Mouse (Mus musculus) naive thymus-derived CD4-positive, alpha-beta T cell, adult 5 months (primary cell): ENCODE measurements around the gene Fam243. TPM values are rescaled to one million over a fixed set of nuclear protein-coding genes. Genes with fewer than 3 reads are reported as not detected.

Source experiments
- polyA plus RNA-seq: library from polyadenylated mRNA; unstranded; fragments of 100-300 nt; shearing (Covaris generic); gene quantifications from one replicate; pipeline ENCODE4 v1.2.1, GENCODE M21; 2017

Gene Fam243
- not detected for polyA plus RNA-seq

DNA sequence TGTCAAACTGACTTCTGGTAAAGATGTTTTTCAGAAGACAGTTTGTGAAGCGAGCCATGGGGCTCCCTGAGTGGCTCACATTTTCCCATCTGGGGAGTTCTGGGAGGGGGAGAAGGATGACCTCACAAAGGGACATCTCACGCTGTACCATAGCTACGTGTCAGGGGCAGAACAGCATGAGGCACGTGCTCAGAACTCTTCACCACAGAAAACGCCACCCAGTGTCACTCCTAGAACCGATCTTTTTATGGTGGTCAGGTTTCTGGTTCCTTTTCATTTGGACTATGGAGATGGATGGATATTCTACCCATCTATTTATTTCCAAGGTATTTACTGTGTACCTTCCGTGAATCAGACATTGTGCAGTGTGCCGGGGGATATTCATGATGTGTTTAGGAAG lies at the start of gene Fam243:
Gene Fam243 (minus strand): TSS at position 101 of the 400 bp plus-strand sequence.

DNA sequence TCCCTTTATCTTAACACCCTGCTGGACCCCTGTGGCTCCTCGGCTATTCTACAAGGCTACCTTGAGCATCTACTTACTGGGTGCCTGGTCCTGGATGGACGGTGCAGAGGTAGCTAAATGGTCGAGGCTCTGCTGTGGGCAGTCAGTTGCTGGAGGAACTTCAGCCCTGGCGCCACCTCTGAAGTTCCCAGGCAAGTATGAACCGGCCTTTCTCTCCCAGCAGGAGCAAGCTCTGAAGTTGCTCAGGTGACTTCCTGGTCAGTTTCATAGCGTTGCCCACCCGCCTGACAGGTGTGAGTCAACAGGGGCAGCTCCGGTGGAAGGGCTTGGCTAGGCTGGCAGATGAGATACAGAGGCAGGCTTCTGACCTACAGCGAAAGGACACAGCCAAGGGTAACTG lies 38.0 kb upstream of the Fam243 start, which contains the start of gene Kcne1:
Gene Kcne1 (minus strand): TSS at position 240 of the 400 bp plus-strand sequence.

DNA sequence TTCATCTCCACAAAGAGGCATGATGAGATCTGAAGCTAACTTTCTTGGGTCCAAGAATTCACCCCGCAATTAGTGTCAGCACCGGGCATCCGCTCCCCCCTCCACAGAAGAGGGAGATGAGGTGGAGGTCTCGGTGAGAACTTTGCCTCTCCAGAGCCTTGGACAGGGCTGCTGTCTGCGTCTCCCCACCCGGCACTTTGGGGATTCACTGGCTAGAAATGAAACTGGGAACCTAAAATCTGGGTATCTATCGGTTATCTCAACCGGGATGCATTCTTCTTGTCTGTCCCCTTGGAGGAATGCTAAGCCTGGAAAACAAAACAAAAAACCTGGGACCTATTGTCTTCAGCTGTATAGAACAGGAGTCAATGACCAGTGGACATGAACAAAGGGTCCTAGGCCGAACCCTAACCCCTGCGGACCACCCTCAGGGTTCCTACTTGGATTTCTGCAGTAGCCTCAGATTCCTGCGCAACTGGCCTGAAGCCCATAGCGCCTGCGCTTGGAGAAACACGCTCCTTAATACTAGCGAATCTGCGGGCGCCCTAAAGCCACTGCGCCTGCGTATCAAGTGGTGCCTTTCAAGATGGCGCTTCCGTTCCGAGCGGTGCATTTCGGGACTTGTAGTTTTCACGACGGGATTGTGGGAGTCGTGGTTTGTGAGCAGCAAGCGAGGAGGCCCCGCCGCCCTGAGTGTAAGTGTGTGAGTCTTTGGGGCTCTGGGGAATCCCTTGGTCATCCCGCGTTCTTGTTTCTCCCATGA lies 20.4 kb downstream of the Fam243 start, which contains the start of gene Smim11:
Gene Smim11 (plus strand): TSS at position 638 of the 763 bp plus-strand sequence.

DNA sequence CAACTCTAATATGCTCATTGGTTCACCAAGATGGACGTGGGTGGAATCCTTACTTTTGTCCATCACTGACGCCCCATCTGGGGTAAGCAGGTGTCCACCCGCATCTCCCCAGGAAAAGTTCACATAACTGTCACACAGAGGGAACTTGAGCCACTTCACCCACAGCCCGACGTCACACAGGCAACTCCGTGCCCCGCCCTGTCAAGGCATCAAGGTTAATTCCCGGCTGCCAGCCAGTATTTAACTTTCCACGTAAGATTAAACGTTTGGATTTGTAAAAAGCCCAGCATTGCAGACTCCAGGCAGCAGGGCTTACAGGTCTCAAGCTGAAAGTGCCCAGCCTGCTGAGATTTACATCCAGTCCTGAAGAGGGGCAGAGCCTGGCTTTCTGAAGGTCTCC lies 29.1 kb downstream of the Fam243 start, which contains the start of gene Kcne2:
Gene Kcne2 (plus strand): TSS at position 289 of the 400 bp plus-strand sequence.

Other genes with a start within 250 kb of the Fam243 start
- gene Kcne2, start 29.1 kb downstream of the Fam243 start, polyA plus RNA-seq: not detected
- 66.0 TPM for gene Smim11, start 20.2 kb downstream of the Fam243 start, polyA plus RNA-seq
- gene Kcne1, start 38.0 kb upstream of the Fam243 start, polyA plus RNA-seq: not detected
- gene Rcan1, start 149.4 kb upstream of the Fam243 start, polyA plus RNA-seq: 8.1 TPM
- gene Clic6, start 164.3 kb upstream of the Fam243 start, polyA plus RNA-seq: not detected